Mouse (Mus musculus): ENCODE measurements around the gene Nucks1. TPM values are rescaled to one million over a fixed set of nuclear protein-coding genes. Genes with fewer than 3 reads are reported as not detected.

Gene Nucks1
- total and polyA plus RNA-seq, 3 experiments, result 87.4 to 267 (median 96.9) TPM

- peaks cover 5 to 51% of the 10 kb centered on the region in 2 experiments for H3K36me3 ChIP-seq (replicated peaks in 1 of 2; ENCODE audit: control insufficient read depth in 1 of 2, insufficient read depth in 1 of 2, low read length in 1 of 2)
- H3K4me3 ChIP-seq (replicated peaks in 1 of 3; ENCODE audit: low read depth in 2 of 3, low read length in 2 of 3, poor library complexity in 1 of 3), result no peak overlapping the region
- no peaks in the 10 kb centered on the region for H3K9me3 ChIP-seq (replicated peaks; ENCODE audit: low read length)
- no peak overlapping the region for H3K27ac ChIP-seq (ENCODE audit: insufficient read depth, low read depth)
- no peak overlapping the region for H3K4me2 ChIP-seq (ENCODE audit: insufficient read depth, low read depth, poor library complexity, severe bottlenecking)
- no peak for TF ChIP-seq NELFE (IDR thresholded peaks at IDR 0.05; ENCODE audit: low read depth, low read length)
- no peak for TF ChIP-seq CHD1 (IDR thresholded peaks at IDR 0.05; ENCODE audit: low read depth, low read length)
- H3K4me1 ChIP-seq (ENCODE audit: control insufficient read depth in 1 of 2, insufficient read depth in 2 of 2), result peaks cover 0 to 10% of the 10 kb centered on the region in 2 experiments; a peak in 1 of 4 replicates
- H3K27me3 ChIP-seq (replicated peaks), result no peaks in the 10 kb centered on the region
- no peaks in the 10 kb centered on the region for H3K79me2 ChIP-seq (replicated peaks; ENCODE audit: control insufficient read depth, extremely low read depth, insufficient read depth, poor library complexity, severe bottlenecking)
- DNase-seq (ENCODE audit: extremely low read depth), result no peak
- in situ Hi-C loops (cut with MboI; ENCODE audit: low pct_ligation_motif_present, low pct_unique_long_range_greater_than_20kb, low sequenced_read_pairs) (loop anchor here (5.0 kb wide), 1 partner anchor 38 kb away; no protein-coding TSS in a partner anchor), dilution Hi-C loops (cut with MboI; ENCODE audit: extremely low pct_ligation_motif_present, extremely low pct_unique_long_range_greater_than_20kb, low sequenced_read_pairs) (no loop called here)
- H3K9ac ChIP-seq (ENCODE audit: insufficient read depth, low read depth), result no peak overlapping the region
Measured at GRCm38 (mm10) chr1:131938811-131939210, 28.5 kb downstream of the Nucks1 start.

- 0 out of 4 replicates have a peak, but pooled peaks cover 0 to 2% of the 10 kb centered on the region in 2 experiments for H3K4me1 ChIP-seq (ENCODE audit: control insufficient read depth in 1 of 2, insufficient read depth in 2 of 2)
Measured at GRCm38 (mm10) chr1:131940711-131941244, 30.4 kb downstream of the Nucks1 start.

DNA sequence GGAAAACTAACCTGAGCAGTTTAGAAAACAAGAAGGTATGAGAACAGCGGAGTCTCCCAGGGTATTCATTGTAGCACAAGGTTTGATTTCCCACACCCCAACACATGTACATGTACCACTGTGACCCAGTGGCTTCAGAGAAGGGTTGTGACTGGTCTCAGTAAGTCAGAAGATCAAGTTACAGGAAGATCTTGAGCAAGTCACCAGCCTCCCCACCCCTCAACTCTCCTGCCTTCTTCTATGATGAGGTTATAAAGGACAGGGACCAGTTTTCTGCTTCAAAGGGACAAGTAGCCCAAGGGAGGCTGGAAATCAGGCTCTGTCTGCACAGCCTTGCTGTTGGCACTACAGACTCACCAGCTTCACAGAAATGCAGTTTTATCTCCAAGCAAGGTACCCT lies 31.2 kb downstream of the Nucks1 start:
- no peaks in the 10 kb centered on the region for H3K9me3 ChIP-seq (replicated peaks; ENCODE audit: low read length)
- H3K4me2 ChIP-seq (ENCODE audit: insufficient read depth, low read depth, poor library complexity, severe bottlenecking), result no peak overlapping the region
- H3K27ac ChIP-seq (ENCODE audit: insufficient read depth, low read depth), result no peak overlapping the region
- H3K4me1 ChIP-seq (ENCODE audit: control insufficient read depth in 1 of 2, insufficient read depth in 2 of 2), result peaks cover 5 to 9% of the 10 kb centered on the region in 2 experiments; a peak in 3 of 4 replicates
- no peaks in the 10 kb centered on the region for H3K27me3 ChIP-seq (replicated peaks)
- H3K9ac ChIP-seq (ENCODE audit: insufficient read depth, low read depth), result no peak overlapping the region
- H3K4me3 ChIP-seq (replicated peaks in 1 of 3; ENCODE audit: low read depth in 2 of 3, low read length in 2 of 3, poor library complexity in 1 of 3), result no peak overlapping the region
- H3K79me2 ChIP-seq (replicated peaks; ENCODE audit: control insufficient read depth, extremely low read depth, insufficient read depth, poor library complexity, severe bottlenecking), result no peaks in the 10 kb centered on the region
- peaks cover 4 to 31% of the 10 kb centered on the region in 2 experiments for H3K36me3 ChIP-seq (replicated peaks in 1 of 2; ENCODE audit: control insufficient read depth in 1 of 2, insufficient read depth in 1 of 2, low read length in 1 of 2)
- DNase-seq (ENCODE audit: extremely low read depth), result no peak
- dilution Hi-C loops (cut with MboI; ENCODE audit: extremely low pct_ligation_motif_present, extremely low pct_unique_long_range_greater_than_20kb, low sequenced_read_pairs), result no loop called here
- TF ChIP-seq PAX5 (IDR thresholded peaks at IDR 0.05; ENCODE audit: low read length) (no peak), USF1 (IDR thresholded peaks at IDR 0.05; ENCODE audit: low read depth, low read length) (no peak), HCFC1 (IDR thresholded peaks at IDR 0.05; ENCODE audit: low read depth, low read length) (no peak), SIN3A (IDR thresholded peaks at IDR 0.05; ENCODE audit: low read length) (no peak), NELFE (IDR thresholded peaks at IDR 0.05; ENCODE audit: low read depth, low read length) (no peak)
- in situ Hi-C loops (cut with MboI; ENCODE audit: low pct_ligation_motif_present, low pct_unique_long_range_greater_than_20kb, low sequenced_read_pairs), result no loop called here

More at GRCm38 (mm10) chr1:131940711-131941244, 30.4 kb downstream of the Nucks1 start:
- H3K4me2 ChIP-seq (ENCODE audit: insufficient read depth, low read depth, poor library complexity, severe bottlenecking), result no peak overlapping the region
- H3K36me3 ChIP-seq (replicated peaks in 1 of 2; ENCODE audit: control insufficient read depth in 1 of 2, insufficient read depth in 1 of 2, low read length in 1 of 2), result peaks cover 4 to 34% of the 10 kb centered on the region in 2 experiments
- in situ Hi-C loops (cut with MboI; ENCODE audit: low pct_ligation_motif_present, low pct_unique_long_range_greater_than_20kb, low sequenced_read_pairs), result no loop called here
- H3K4me3 ChIP-seq (replicated peaks in 1 of 3; ENCODE audit: low read depth in 2 of 3, low read length in 2 of 3, poor library complexity in 1 of 3), result no peak overlapping the region
- TF ChIP-seq NRF1 (IDR thresholded peaks at IDR 0.05; ENCODE audit: low read depth, low read length) (no peak), JUND (conservative IDR thresholded peaks at IDR 0.05; ENCODE audit: low read depth, low read length) (no peak), MXI1 (IDR thresholded peaks at IDR 0.05; ENCODE audit: low read depth, low read length) (no peak), PAX5 (IDR thresholded peaks at IDR 0.05; ENCODE audit: low read length) (no peak), ZNF384 (IDR thresholded peaks at IDR 0.05; ENCODE audit: low read depth, low read length) (no peak)
- no peaks in the 10 kb centered on the region for H3K79me2 ChIP-seq (replicated peaks; ENCODE audit: control insufficient read depth, extremely low read depth, insufficient read depth, poor library complexity, severe bottlenecking)
- dilution Hi-C loops (cut with MboI; ENCODE audit: extremely low pct_ligation_motif_present, extremely low pct_unique_long_range_greater_than_20kb, low sequenced_read_pairs), result no loop called here
- DNase-seq (ENCODE audit: extremely low read depth), result no peak
- no peaks in the 10 kb centered on the region for H3K9me3 ChIP-seq (replicated peaks; ENCODE audit: low read length)
- no peak overlapping the region for H3K9ac ChIP-seq (ENCODE audit: insufficient read depth, low read depth)
- no peak overlapping the region for H3K27ac ChIP-seq (ENCODE audit: insufficient read depth, low read depth)
- no peaks in the 10 kb centered on the region for H3K27me3 ChIP-seq (replicated peaks)

All from CH12.LX (cell line).